Mouse (Mus musculus) forebrain, embryonic 13.5 days (tissue): ENCODE data around the gene Atxn1. TPM values are rescaled to one million over a fixed set of nuclear protein-coding genes. Genes with fewer than 3 reads are reported as not detected.

ENCODE experiments used
- ATAC-seq: fragments of 200-750 bp; cut with Nextera tagmentation; 2 replicates; pipeline ENCODE4 v1.8.0; 2017
- H3K27ac ChIP-seq: fragments of 300-500 bp; sonication (generic); 2 replicates; pipeline ENCODE4 v1.5.1; 2015; ENCODE audit warnings: inconsistent platforms, mild to moderate bottlenecking, moderate library complexity
- H3K27me3 ChIP-seq: fragments of 300-500 bp; sonication (generic); 2 replicates; pipeline ENCODE4 v1.6.1; 2015; ENCODE audit warnings: mild to moderate bottlenecking, inconsistent platforms
- H3K36me3 ChIP-seq: fragments of 300-500 bp; sonication (generic); 2 replicates; pipeline ENCODE4 v1.6.1; 2015; ENCODE audit warnings: mild to moderate bottlenecking, inconsistent platforms; ENCODE audit not compliant: poor library complexity, severe bottlenecking
- H3K4me1 ChIP-seq: fragments of 300-500 bp; sonication (generic); 2 replicates; pipeline ENCODE4 v1.6.1; 2015; ENCODE audit warnings: inconsistent platforms
- H3K4me2 ChIP-seq: fragments of 300-500 bp; sonication (generic); 2 replicates; pipeline ENCODE4 v1.6.1; 2015; ENCODE audit warnings: inconsistent platforms, mild to moderate bottlenecking, moderate library complexity
- H3K4me3 ChIP-seq: fragments of 300-500 bp; sonication (generic); 2 replicates; pipeline ENCODE4 v1.5.1; 2015; ENCODE audit warnings: mild to moderate bottlenecking, inconsistent platforms
- H3K9ac ChIP-seq: fragments of 300-500 bp; sonication (generic); 2 replicates; pipeline ENCODE4 v1.6.1; 2015; ENCODE audit warnings: mild to moderate bottlenecking, inconsistent platforms
- H3K9me3 ChIP-seq: fragments of 300-500 bp; sonication (generic); replicated peaks from 2 replicates; pipeline ENCODE4 v1.6.1; 2016; ENCODE audit warnings: inconsistent platforms
- WGBS: fragments of 180-500 bp; shearing (Covaris S2); methylation state at CpG from one replicate; pipeline ENCODE4 v1.1.7; 2015; 5-methylcytosine and 5-hydroxymethylcytosine counted together
- polyA plus RNA-seq: library from polyadenylated mRNA; unstranded; fragments of >200 nt; fragmentation: Nextera tagmentation; extraction: Ambion mirVana; gene quantifications from 2 replicates; pipeline ENCODE4 v1.2.1, GENCODE M21; 2015

Gene Atxn1
- polyA plus RNA-seq, 1 experiment from 2014 or later: 7.7 TPM

DNA sequence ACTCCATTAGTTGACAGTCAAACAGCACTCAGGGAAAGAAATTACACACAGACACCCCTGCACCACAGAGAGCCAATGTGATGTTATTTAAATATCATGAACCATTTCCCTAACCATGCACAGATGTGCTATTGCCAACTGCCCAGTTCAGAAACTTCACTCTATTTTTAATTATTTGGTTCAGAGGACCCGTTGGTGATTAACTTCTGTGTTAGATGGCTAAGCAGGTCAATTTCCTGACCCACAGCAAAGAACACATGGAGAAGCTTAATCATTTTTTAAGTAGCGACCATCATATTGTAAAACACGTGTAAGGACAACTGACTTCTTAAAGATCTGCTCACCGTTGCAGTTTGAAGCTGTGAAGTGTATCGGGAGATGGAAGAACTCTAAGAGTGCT lies 26.7 kb downstream of the Atxn1 start:
- Histone ChIP-seq H3K27me3 (no peaks in the 10 kb centered on the region), H3K9ac (no peak overlapping the region), H3K4me1 (0 out of 2 replicates have a peak, but pooled peaks cover 6% of the 10 kb centered on the region), H3K4me3 (no peak overlapping the region), H3K27ac (no peak overlapping the region), H3K4me2 (no peak overlapping the region), H3K36me3 (peaks cover 7% of the 10 kb centered on the region; the same call in 1 of the 2 replicates), H3K9me3 (no peaks in the 10 kb centered on the region)
- 88% methylated on average over 5 of the region's 5 CpGs for WGBS
- ATAC-seq: no peak

DNA sequence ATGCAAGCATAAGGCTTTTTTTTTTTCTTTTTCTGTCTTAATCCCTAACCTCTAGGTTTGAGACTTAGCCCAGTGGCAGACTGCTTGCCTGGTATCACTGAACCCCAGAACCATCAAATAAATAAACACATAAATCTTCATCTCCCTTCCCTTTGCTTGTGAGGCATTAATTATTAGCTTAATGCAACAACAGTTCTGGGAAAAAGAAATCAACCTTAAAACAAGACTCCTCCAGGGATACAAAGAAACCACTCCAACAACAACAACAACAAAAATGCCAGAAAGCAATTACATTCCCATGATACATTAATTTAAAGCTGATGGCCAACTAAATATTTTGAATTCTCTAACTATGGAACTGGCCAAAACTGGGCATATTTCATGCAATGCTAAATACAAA lies 28.0 kb downstream of the Atxn1 start:
- Histone ChIP-seq H3K9me3 (peaks cover 1% of the 10 kb centered on the region), H3K27ac (no peak overlapping the region), H3K36me3 (peaks cover 7% of the 10 kb centered on the region; the same call in 1 of the 2 replicates), H3K4me1 (0 out of 2 replicates have a peak, but pooled peaks cover 6% of the 10 kb centered on the region), H3K9ac (no peak overlapping the region), H3K27me3 (no peaks in the 10 kb centered on the region), H3K4me3 (no peak overlapping the region), H3K4me2 (no peak overlapping the region)
- ATAC-seq: no peak

DNA sequence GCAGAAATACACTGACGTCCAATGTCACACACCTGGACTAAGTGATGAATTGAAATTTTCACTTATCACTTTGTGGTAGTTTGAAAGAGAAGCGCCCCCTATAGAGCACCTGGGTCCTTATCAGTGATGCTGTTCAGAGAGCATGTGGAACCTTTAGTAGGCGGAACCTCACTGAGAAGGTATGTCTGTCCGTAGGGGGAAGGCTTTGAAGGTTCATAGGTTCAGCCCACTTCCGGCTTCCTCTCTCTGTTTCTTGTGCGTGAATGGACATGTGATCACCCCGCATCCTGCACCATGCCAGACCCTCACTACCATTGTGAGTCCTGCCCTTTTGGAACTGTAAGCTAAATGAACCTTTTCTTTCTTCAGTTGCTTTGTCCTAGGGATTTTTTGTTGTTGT lies 29.0 kb downstream of the Atxn1 start:
- no peaks in the 10 kb centered on the region for H3K27me3 ChIP-seq
- 77% methylated on average over 7 of the region's 7 CpGs for WGBS
- no peak overlapping the region for H3K4me2 ChIP-seq
- no peak overlapping the region for H3K4me3 ChIP-seq
- ATAC-seq: no peak
- H3K27ac ChIP-seq: no peak overlapping the region
- H3K9ac ChIP-seq: no peak overlapping the region
- 0 out of 2 replicates have a peak, but pooled peaks cover 6% of the 10 kb centered on the region for H3K4me1 ChIP-seq
- peaks cover 4% of the 10 kb centered on the region for H3K9me3 ChIP-seq
- H3K36me3 ChIP-seq: peaks cover 5% of the 10 kb centered on the region; the same call in 1 of the 2 replicates

DNA sequence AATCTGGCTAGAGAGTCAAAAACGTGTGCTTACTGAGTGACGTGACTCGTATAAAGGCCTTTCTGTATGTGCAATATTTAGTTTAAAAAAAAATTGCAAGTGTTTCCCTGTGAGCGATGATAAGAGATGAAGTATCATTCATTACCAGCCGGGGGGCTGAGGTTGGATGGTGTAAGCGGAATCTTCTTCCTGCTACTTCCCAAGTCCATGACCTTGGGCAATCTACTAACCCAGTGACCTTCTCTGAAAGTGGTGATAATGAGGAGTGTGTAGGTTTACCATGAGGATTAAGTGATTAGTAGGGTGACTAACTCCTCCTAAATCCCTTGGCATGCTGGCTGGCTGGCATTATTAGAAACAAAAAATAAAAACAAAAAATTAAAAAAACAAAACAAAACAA lies 30.0 kb downstream of the Atxn1 start:
- H3K27me3 ChIP-seq: no peaks in the 10 kb centered on the region
- WGBS: 83% methylated on average over 6 of the region's 6 CpGs
- ATAC-seq: no peak
- H3K9ac ChIP-seq: no peak overlapping the region
- no peak overlapping the region for H3K4me2 ChIP-seq
- peaks cover 5% of the 10 kb centered on the region; the same call in 1 of the 2 replicates for H3K36me3 ChIP-seq
- H3K4me1 ChIP-seq: 0 out of 2 replicates have a peak, but pooled peaks cover 6% of the 10 kb centered on the region
- no peak overlapping the region for H3K27ac ChIP-seq
- no peak overlapping the region for H3K4me3 ChIP-seq
- H3K9me3 ChIP-seq: peaks cover 4% of the 10 kb centered on the region

DNA sequence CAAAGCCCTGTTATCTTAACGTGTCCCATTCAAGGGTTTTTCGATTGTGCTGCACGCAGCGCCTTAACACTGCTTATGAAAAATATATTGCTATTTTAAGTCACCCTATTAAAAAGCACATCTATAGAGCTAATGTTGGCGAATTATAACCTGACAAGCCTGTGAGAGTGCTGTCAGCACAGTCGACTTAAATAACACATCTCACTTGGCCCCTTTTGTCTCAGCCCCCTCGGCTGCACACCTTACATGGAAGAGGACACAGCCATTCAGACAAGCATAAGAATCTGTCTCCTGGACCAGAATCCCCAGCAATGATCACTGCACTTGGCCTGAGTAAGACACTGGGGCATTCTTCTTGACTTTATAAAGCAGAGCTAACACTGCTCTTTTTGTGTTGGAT lies 30.7 kb downstream of the Atxn1 start:
- Histone ChIP-seq H3K9ac (no peak overlapping the region), H3K4me1 (0 out of 2 replicates have a peak, but pooled peaks cover 10% of the 10 kb centered on the region), H3K36me3 (peaks cover 5% of the 10 kb centered on the region; the same call in 1 of the 2 replicates), H3K27me3 (no peaks in the 10 kb centered on the region), H3K4me3 (no peak overlapping the region), H3K27ac (no peak overlapping the region), H3K4me2 (no peak overlapping the region), H3K9me3 (peaks cover 4% of the 10 kb centered on the region)
- WGBS: 70% methylated on average over 7 of the region's 7 CpGs
- no peak for ATAC-seq

DNA sequence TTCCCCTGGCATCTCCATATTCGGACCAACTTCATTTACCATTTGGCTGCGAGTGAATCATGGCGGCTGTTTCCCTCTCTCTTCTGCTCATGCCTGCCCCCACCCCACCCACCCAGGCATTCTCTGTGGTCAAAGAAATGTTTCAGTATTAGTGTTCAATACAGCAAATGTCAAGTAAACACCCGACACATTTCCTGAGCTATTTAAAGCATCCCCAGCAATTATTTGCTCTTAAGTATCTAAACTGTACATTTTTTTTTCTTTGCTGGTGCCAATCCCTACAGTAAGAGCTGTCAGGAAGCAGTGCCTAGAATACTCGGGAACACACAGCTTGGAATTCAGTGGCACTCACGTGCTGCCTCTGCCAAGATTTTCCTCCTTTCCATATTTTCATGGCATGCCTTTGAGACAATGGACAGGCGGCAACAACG lies 32.3 kb downstream of the Atxn1 start:
- Histone ChIP-seq H3K36me3 (peaks cover 5% of the 10 kb centered on the region; the same call in 1 of the 2 replicates), H3K4me1 (0 out of 2 replicates have a peak, but pooled peaks cover 10% of the 10 kb centered on the region), H3K9ac (no peak overlapping the region), H3K27me3 (no peaks in the 10 kb centered on the region), H3K4me2 (no peak overlapping the region), H3K27ac (peak overlapping the region; percentile 44), H3K9me3 (peaks cover 4% of the 10 kb centered on the region), H3K4me3 (no peak overlapping the region)
- WGBS: 73% methylated on average over 8 of the region's 8 CpGs
- no peak; the same call in 1 of the 2 replicates for ATAC-seq

DNA sequence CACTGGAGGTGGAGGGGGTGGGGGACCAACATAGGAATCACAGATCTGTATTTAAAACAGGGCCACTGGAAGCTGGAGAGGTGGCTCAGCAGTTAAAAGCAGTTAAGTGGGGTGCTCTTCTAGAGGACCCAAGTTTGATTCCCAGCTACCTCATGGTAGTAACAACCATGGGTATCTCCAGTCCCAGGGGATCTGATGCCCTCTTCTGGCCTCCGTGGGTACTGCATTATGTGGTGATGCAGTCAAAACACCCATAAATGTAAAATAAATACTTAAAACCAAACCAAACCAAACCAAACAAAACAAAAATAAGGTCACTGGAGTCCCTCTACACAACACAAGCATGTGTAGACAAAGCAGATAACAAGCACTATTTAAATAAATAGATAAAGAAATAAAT lies 32.9 kb downstream of the Atxn1 start:
- no peak overlapping the region for H3K4me2 ChIP-seq
- peaks cover 5% of the 10 kb centered on the region; the same call in 1 of the 2 replicates for H3K36me3 ChIP-seq
- no peak overlapping the region for H3K4me3 ChIP-seq
- no peak for ATAC-seq
- 0 out of 2 replicates have a peak, but pooled peaks cover 10% of the 10 kb centered on the region for H3K4me1 ChIP-seq
- peaks cover 4% of the 10 kb centered on the region for H3K9me3 ChIP-seq
- H3K9ac ChIP-seq: no peak overlapping the region
- 54% methylated on average over 1 of the region's 1 CpGs for whole genome bisulfite sequencing
- no peak overlapping the region for H3K27ac ChIP-seq
- H3K27me3 ChIP-seq: no peaks in the 10 kb centered on the region

DNA sequence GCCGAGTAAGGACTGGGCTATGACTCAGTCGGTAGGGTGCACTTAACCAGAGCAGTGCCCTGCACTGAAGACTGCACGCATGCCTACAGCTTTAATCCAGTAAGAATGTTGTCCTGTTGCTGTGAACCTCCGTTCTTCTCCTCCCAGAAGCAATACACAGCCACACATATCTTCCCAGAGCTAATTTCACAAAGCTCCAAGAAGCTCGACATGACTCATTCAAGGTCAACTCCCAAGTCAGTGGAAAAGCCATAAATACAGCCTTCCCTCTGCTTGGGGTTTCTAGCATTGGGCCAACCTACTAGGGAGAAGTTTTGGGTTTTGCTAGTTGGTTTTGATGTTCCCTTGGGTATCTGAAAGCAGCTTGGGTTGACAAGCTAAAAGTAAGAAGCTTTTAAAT lies 33.6 kb downstream of the Atxn1 start:
- no peak for ATAC-seq
- Histone ChIP-seq H3K27ac (no peak overlapping the region), H3K4me1 (0 out of 2 replicates have a peak, but pooled peaks cover 10% of the 10 kb centered on the region), H3K4me3 (no peak overlapping the region), H3K4me2 (no peak overlapping the region), H3K36me3 (peaks cover 5% of the 10 kb centered on the region; the same call in 1 of the 2 replicates), H3K27me3 (no peaks in the 10 kb centered on the region), H3K9ac (no peak overlapping the region), H3K9me3 (peaks cover 4% of the 10 kb centered on the region)
- 97% methylated on average over 5 of the region's 5 CpGs for WGBS

DNA sequence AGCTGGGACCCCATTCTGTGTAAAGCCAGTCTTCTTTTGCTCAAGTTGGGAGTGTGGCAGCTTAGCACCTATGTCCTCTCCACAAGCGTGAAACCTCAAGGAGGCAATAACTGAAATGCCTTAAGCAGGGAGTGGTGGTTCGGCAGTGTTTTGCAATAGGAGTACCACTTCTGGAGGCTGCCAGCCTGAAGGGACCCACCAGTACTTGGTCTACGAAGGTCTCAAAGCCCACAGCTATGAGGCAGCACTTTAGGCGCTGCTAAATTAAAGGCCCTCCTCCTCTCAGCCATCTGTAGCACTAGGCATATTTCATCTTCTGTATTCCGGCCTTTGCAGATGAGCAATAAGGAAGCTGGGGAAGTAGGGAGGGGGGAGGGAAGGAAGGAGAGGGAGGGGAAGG lies 35.1 kb downstream of the Atxn1 start:
- no peak overlapping the region for H3K9ac ChIP-seq
- no peak overlapping the region for H3K27ac ChIP-seq
- H3K36me3 ChIP-seq: peaks cover 5% of the 10 kb centered on the region; the same call in 1 of the 2 replicates
- peaks cover 4% of the 10 kb centered on the region for H3K9me3 ChIP-seq
- H3K4me3 ChIP-seq: no peak overlapping the region
- 0 out of 2 replicates have a peak, but pooled peaks cover 10% of the 10 kb centered on the region for H3K4me1 ChIP-seq
- no peak for ATAC-seq
- no peak overlapping the region for H3K4me2 ChIP-seq
- 69% methylated on average over 5 of the region's 5 CpGs for WGBS
- H3K27me3 ChIP-seq: no peaks in the 10 kb centered on the region

DNA sequence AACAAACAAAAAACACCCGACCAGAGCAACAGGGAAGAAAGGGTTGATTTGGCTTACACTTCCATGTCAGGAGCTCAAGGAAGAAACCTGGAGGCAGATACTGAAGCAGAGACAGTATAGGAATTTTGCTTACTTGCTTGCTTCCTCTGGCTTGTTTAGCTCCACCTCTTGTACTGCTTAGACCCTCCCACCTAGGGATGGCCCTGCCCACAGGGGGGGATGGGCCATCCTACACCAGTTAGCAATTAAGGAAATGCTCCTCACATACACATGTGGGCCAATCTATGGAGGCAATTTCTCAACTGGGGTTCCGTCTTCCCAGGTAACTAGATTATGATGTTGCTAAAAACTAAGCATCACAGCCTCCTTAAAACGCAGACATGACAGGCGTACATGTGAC lies 39.5 kb downstream of the Atxn1 start:
- H3K27me3 ChIP-seq: no peaks in the 10 kb centered on the region
- H3K9ac ChIP-seq: no peak overlapping the region
- H3K4me3 ChIP-seq: no peak overlapping the region
- ATAC-seq: no peak
- WGBS: 91% methylated on average over 4 of the region's 4 CpGs
- H3K9me3 ChIP-seq: no peaks in the 10 kb centered on the region
- H3K27ac ChIP-seq: no peak overlapping the region
- 0 out of 2 replicates have a peak, but pooled peaks cover 4% of the 10 kb centered on the region for H3K4me1 ChIP-seq
- H3K36me3 ChIP-seq: no peaks in the 10 kb centered on the region
- no peak overlapping the region for H3K4me2 ChIP-seq

DNA sequence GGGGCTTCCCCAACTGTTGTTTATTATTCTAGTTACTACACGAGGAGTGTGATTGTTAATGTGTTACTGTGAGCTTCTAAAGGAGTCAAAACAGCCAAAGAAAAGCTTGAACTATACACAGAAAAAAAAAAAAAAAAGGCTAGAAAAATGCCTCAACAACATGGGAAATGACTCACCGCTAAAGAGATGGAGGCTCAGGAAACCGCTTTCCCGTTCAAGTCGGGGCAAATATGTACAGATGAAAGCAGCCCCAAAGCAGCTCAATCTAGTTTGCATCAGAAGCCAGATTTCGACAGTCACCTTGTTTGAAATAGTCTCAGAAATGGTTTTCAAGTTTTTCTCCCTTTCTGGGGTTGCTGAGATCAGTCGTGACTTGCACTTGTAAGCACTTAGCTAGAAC lies 40.3 kb downstream of the Atxn1 start:
- no peaks in the 10 kb centered on the region for H3K9me3 ChIP-seq
- no peak overlapping the region for H3K4me3 ChIP-seq
- no peak overlapping the region for H3K9ac ChIP-seq
- H3K4me2 ChIP-seq: no peak overlapping the region
- no peak for ATAC-seq
- 76% methylated on average over 7 of the region's 7 CpGs for WGBS
- no peaks in the 10 kb centered on the region for H3K36me3 ChIP-seq
- no peaks in the 10 kb centered on the region for H3K27me3 ChIP-seq
- H3K27ac ChIP-seq: no peak overlapping the region
- H3K4me1 ChIP-seq: 0 out of 2 replicates have a peak, but pooled peaks cover under 1% of the 10 kb centered on the region

DNA sequence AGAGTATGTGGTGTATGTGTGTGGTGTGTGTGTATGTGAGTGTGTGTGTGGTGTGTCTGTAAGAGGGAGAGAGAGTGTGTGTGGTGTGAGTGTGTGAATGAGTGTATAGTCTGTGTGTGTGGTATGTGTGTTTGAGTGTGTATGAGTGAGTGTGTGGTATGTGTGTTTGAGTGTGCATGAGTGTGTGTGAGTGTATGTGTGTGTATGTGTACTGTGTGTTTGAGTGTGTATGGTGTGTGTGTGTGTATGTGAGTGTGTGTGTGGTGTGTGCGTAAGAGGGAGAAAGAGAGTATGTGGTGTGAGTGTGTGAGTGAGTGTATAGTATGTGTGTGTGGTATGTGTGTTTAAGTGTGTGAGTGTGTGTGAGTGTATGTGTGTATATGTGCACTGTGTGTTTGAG lies 41.7 kb downstream of the Atxn1 start:
- H3K9ac ChIP-seq: no peak overlapping the region
- H3K9me3 ChIP-seq: no peaks in the 10 kb centered on the region
- H3K36me3 ChIP-seq: no peaks in the 10 kb centered on the region
- no peak overlapping the region for H3K27ac ChIP-seq
- H3K4me2 ChIP-seq: no peak overlapping the region
- H3K27me3 ChIP-seq: no peaks in the 10 kb centered on the region
- WGBS: 100% methylated on average over 1 of the region's 1 CpGs
- ATAC-seq: no peak
- H3K4me1 ChIP-seq: no peaks in the 10 kb centered on the region
- H3K4me3 ChIP-seq: no peak overlapping the region

DNA sequence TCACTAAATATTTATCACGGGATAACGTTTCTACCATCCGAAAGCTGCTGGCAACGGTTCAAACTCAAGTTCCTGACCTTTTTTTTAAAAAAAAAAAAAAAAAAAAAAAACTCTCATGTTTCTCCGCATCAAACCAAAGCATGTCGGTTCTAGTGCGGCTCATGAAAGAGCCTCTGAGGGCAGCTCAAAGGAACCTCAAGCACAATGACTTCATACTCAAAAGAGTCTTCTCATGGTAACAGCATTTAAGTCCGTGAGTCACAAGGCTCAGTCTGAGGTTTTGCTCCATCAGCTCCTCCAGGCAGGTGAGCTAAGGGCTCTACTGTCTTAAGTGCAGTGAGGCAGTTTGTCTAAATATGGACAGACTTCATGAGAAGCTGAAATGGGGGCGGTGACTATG lies 42.3 kb downstream of the Atxn1 start:
- WGBS: 65% methylated on average over 9 of the region's 9 CpGs

More for the DNA sequence above, 42.3 kb downstream of the Atxn1 start:
- H3K9me3 ChIP-seq: no peaks in the 10 kb centered on the region
- H3K9ac ChIP-seq: no peak overlapping the region
- no peak overlapping the region for H3K4me3 ChIP-seq
- no peak for ATAC-seq
- no peak overlapping the region for H3K4me2 ChIP-seq
- H3K4me1 ChIP-seq: no peaks in the 10 kb centered on the region
- no peaks in the 10 kb centered on the region for H3K27me3 ChIP-seq
- no peaks in the 10 kb centered on the region for H3K36me3 ChIP-seq
- H3K27ac ChIP-seq: no peak overlapping the region
